Mouse (Mus musculus) midbrain, embryonic 12.5 days (tissue): ENCODE measurements around the gene Lbp. TPM values are rescaled to one million over a fixed set of nuclear protein-coding genes. Genes with fewer than 3 reads are reported as not detected.

ENCODE experiments used
- ATAC-seq: fragments of 200-750 bp; cut with Nextera tagmentation; 2 replicates; pipeline ENCODE4 v1.8.0; 2017; ENCODE audit warnings: low read depth, moderate TSS enrichment, moderate library complexity; ENCODE audit not compliant: low FRiP score
- H3K27ac ChIP-seq: fragments of 300-500 bp; sonication (generic); replicated peaks from 2 replicates; pipeline ENCODE4 v1.5.1; 2016; ENCODE audit warnings: mild to moderate bottlenecking
- H3K27me3 ChIP-seq: fragments of 300-500 bp; sonication (generic); 2 replicates; pipeline ENCODE4 v1.6.1; 2016; ENCODE audit warnings: mild to moderate bottlenecking
- H3K36me3 ChIP-seq: fragments of 300-500 bp; sonication (generic); 2 replicates; pipeline ENCODE4 v1.6.1; 2016
- H3K4me1 ChIP-seq: fragments of 300-500 bp; sonication (generic); 2 replicates; pipeline ENCODE4 v1.6.1; 2016
- H3K4me2 ChIP-seq: fragments of 300-500 bp; sonication (generic); replicated peaks from 2 replicates; pipeline ENCODE4 v1.6.1; 2016; ENCODE audit warnings: mild to moderate bottlenecking, moderate library complexity
- H3K4me3 ChIP-seq: fragments of 300-500 bp; sonication (generic); 2 replicates; pipeline ENCODE4 v1.5.1; 2016; ENCODE audit warnings: mild to moderate bottlenecking
- H3K9ac ChIP-seq: fragments of 300-500 bp; sonication (generic); replicated peaks from 2 replicates; pipeline ENCODE4 v1.6.1; 2016; ENCODE audit warnings: mild to moderate bottlenecking, moderate library complexity
- H3K9me3 ChIP-seq: fragments of 300-500 bp; sonication (generic); 2 replicates; pipeline ENCODE4 v1.6.1; 2016; ENCODE audit warnings: mild to moderate bottlenecking
- WGBS: fragments of 180-500 bp; shearing (Covaris S2); methylation state at CpG from one replicate; pipeline ENCODE4 v1.1.7; 2016; 5-methylcytosine and 5-hydroxymethylcytosine counted together
- polyA plus RNA-seq: library from polyadenylated mRNA; unstranded; fragments of >200 nt; fragmentation: Nextera tagmentation; extraction: Ambion mirVana; gene quantifications from 2 replicates; pipeline ENCODE4 v1.2.1, GENCODE M21; 2016

The Lbp gene
- polyA plus RNA-seq, 1 experiment from 2014 or later, result 2.0 TPM

DNA sequence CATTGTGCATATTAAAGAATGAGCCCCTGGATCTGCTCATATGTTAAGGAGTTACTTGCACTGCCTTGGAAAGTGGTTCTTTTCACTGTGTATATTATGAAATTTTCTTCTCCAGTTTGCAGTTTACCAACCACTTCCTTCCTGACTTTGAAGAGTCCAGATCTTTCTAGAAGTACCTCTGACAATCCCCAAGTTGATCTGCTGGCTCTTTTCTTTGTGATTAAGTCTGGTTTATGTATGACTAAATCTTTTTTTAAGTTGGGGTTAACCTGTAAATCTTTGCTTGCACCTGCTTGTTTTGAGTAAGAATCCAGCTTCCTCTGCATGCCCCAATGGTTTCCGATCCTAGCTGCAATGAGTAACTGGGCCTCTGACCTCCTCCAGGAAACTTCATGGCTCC is 6.8 kb downstream of the Lbp start:
- H3K27me3 ChIP-seq, result 0 out of 2 replicates have a peak, but pooled peaks cover 4% of the 10 kb centered on the region
- no peak for ATAC-seq
- no peak overlapping the region for H3K4me2 ChIP-seq
- H3K36me3 ChIP-seq, result no peaks in the 10 kb centered on the region
- H3K4me3 ChIP-seq, result no peak overlapping the region
- H3K4me1 ChIP-seq, result peaks cover 7% of the 10 kb centered on the region
- H3K27ac ChIP-seq, result no peak overlapping the region
- H3K9ac ChIP-seq, result no peak overlapping the region
- 83% methylated on average over 1 of the region's 1 CpGs for WGBS
- no peaks in the 10 kb centered on the region for H3K9me3 ChIP-seq

DNA sequence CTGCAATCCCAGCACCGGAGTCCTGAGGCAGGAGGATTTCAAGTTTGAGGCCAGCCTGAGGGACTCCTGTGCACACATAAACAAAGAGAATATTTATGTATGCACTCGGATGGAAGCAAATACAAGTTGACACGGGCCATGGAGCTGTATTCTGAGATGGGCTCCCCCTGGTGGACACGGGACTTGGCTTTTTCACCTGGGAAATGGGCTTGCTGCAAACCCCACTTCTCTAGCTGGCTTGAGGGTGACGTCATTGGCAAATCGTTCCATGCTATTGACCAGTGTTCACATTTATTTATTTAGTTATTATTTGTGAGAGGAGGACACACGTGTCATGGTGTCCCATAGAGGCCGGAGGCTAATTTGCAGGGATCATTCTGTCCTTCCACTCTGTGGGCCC is 10.1 kb downstream of the Lbp start:
- H3K4me3 ChIP-seq, result no peak overlapping the region
- no peak overlapping the region for H3K27ac ChIP-seq
- no peak overlapping the region for H3K9ac ChIP-seq
- no peaks in the 10 kb centered on the region for H3K9me3 ChIP-seq
- peaks cover 7% of the 10 kb centered on the region for H3K4me1 ChIP-seq
- H3K27me3 ChIP-seq, result 0 out of 2 replicates have a peak, but pooled peaks cover 4% of the 10 kb centered on the region
- ATAC-seq, result no peak
- H3K4me2 ChIP-seq, result no peak overlapping the region
- no peaks in the 10 kb centered on the region for H3K36me3 ChIP-seq
- WGBS, result 71% methylated on average over 8 of the region's 8 CpGs

- no peaks in the 10 kb centered on the region for H3K36me3 ChIP-seq
- no peak overlapping the region for H3K4me2 ChIP-seq
- no peaks in the 10 kb centered on the region for H3K9me3 ChIP-seq
- no peak overlapping the region for H3K9ac ChIP-seq
- 14% methylated on average over 5 of the region's 5 CpGs for WGBS
- H3K27ac ChIP-seq, result no peak overlapping the region
- ATAC-seq, result peak; percentile 68
- H3K4me1 ChIP-seq, result peaks cover 7% of the 10 kb centered on the region
- H3K27me3 ChIP-seq, result 0 out of 2 replicates have a peak, but pooled peaks cover 4% of the 10 kb centered on the region
- H3K4me3 ChIP-seq, result no peak overlapping the region
Observed at GRCm38 (mm10) chr2:158317026-158317425, 10.7 kb downstream of the Lbp start.

DNA sequence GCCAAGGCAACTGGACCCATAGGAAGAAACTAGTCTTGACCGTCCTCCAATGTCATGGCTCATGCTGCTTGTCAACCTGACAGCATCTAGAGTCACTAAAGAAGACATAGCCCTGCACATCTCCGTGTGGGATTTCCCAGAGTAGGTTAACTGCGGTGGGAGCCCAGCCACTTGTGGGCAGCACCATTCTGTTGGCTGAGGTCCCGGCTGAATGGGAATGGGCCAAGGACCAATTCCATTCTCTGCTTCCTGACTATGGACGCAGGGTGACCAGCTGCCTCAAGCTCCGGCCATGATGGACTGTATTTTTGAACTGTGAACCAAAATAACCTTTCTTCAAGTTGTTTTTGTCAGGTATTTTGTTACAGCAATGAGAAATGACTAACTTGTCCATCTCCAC is 15.3 kb downstream of the Lbp start:
- Histone ChIP-seq H3K9ac (no peak overlapping the region), H3K27me3 (0 out of 2 replicates have a peak, but pooled peaks cover 4% of the 10 kb centered on the region), H3K27ac (no peak overlapping the region), H3K36me3 (no peaks in the 10 kb centered on the region), H3K4me1 (peaks cover 7% of the 10 kb centered on the region), H3K9me3 (no peaks in the 10 kb centered on the region), H3K4me2 (no peak overlapping the region), H3K4me3 (no peak overlapping the region)
- WGBS, result 88% methylated on average over 6 of the region's 6 CpGs
- no peak for ATAC-seq

DNA sequence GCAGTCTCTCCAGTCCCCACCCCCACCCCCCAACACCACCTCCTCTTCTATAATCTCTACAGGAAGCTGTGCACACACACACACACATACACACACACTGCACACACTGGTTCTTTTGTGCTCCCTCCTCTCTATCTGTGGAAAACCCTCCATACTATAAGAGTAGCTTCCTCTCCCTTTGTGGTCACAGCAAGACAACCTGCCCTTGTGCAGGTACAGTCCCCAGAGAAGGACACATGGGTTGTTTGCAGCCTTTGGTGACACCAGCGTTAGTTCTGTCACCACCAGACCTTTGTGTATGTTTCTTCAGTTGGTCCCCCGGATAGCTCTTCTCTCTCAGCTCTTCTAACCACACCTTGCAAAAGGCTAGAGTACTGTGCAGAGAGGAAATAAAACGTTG is 16.6 kb downstream of the Lbp start:
- WGBS, result 75% methylated on average over 3 of the region's 3 CpGs
- no peak overlapping the region for H3K4me3 ChIP-seq
- H3K27me3 ChIP-seq, result 0 out of 2 replicates have a peak, but pooled peaks cover 2% of the 10 kb centered on the region
- H3K4me1 ChIP-seq, result no peaks in the 10 kb centered on the region
- no peaks in the 10 kb centered on the region for H3K9me3 ChIP-seq
- no peak for ATAC-seq
- H3K27ac ChIP-seq, result no peak overlapping the region
- no peak overlapping the region for H3K9ac ChIP-seq
- no peaks in the 10 kb centered on the region for H3K36me3 ChIP-seq
- no peak overlapping the region for H3K4me2 ChIP-seq

DNA sequence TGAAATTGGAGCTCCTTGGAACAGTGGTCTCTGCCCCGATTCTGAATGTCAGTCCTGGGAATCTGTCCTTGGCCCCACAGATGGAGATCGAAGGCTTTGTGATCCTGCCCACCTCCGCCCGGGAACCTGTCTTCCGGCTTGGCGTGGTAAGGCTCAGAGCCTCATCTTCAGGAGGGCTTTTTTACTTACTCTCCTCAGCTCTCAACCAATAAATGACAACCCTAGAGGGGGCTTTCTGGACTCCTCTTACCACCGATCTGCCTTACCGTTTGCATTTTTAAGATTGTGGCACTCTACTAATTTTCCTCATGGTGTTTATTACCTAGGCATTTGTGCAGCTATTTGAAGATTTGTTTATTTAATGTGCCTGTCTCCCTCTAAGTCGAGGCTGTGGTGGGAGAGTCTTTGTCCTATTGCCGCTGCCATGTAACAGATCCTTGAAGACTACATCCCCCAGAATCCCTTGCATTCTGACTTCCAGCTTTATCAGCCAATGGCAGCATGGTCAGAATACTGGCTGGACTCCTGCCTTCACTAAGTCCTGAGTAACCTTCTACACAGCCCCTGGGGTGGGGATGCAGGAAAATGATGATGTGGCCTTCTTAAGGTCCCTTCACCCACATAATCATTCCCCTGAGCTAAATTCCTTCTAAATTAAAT is 18.4 kb downstream of the Lbp start:
- Histone ChIP-seq H3K4me2 (peak overlapping the region; percentile 23; the same call in 1 of the 2 replicates), H3K27me3 (no peaks in the 10 kb centered on the region), H3K27ac (no peak overlapping the region), H3K9me3 (no peaks in the 10 kb centered on the region), H3K9ac (no peak overlapping the region), H3K4me1 (no peaks in the 10 kb centered on the region), H3K36me3 (no peaks in the 10 kb centered on the region), H3K4me3 (no peak overlapping the region)
- WGBS, result 58% methylated on average over 10 of the region's 10 CpGs
- ATAC-seq, result peak; percentile 77

DNA sequence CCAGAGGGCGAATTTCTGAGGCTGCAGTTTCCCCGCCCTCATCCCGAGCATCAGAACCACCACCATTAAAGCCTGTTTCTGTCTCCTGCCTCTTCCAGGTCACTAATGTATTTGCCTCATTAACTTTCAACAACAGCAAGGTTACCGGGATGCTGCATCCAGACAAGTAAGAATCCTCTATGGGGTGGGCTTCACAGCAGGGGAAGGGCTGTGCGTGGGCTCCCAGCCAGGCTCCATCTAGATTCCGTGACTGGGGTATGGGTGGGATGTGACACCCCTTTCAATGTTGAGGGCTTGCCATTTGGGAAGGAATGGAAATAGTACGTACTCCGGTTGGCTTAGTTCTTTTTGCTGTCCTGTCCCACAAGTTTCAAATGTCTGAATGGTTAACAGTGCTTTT is 19.3 kb downstream of the Lbp start:
- Histone ChIP-seq H3K36me3 (no peaks in the 10 kb centered on the region), H3K4me3 (no peak overlapping the region), H3K27me3 (no peaks in the 10 kb centered on the region), H3K27ac (no peak overlapping the region), H3K4me1 (no peaks in the 10 kb centered on the region), H3K4me2 (no peak overlapping the region), H3K9ac (no peak overlapping the region), H3K9me3 (no peaks in the 10 kb centered on the region)
- 71% methylated on average over 8 of the region's 8 CpGs for WGBS
- ATAC-seq, result no peak

GRCm38 (mm10) chr2:158334356-158334755 is 28.1 kb downstream of the Lbp start:
- Histone ChIP-seq H3K4me2 (no peak overlapping the region), H3K4me1 (no peaks in the 10 kb centered on the region), H3K36me3 (no peaks in the 10 kb centered on the region), H3K9ac (no peak overlapping the region), H3K4me3 (no peak overlapping the region), H3K27ac (no peak overlapping the region), H3K9me3 (no peaks in the 10 kb centered on the region), H3K27me3 (no peaks in the 10 kb centered on the region)
- no peak for ATAC-seq
- 88% methylated on average over 13 of the region's 13 CpGs for WGBS

- H3K9me3 ChIP-seq, result no peaks in the 10 kb centered on the region
- H3K27ac ChIP-seq, result no peak overlapping the region
- no peak overlapping the region for H3K9ac ChIP-seq
- H3K4me2 ChIP-seq, result no peak overlapping the region
- no peak overlapping the region for H3K4me3 ChIP-seq
- WGBS, result 60% methylated on average over 10 of the region's 10 CpGs
- H3K27me3 ChIP-seq, result no peaks in the 10 kb centered on the region
- H3K36me3 ChIP-seq, result no peaks in the 10 kb centered on the region
- no peak for ATAC-seq
- no peaks in the 10 kb centered on the region for H3K4me1 ChIP-seq
Observed at GRCm38 (mm10) chr2:158337698-158338097, 31.4 kb downstream of the Lbp start.

DNA sequence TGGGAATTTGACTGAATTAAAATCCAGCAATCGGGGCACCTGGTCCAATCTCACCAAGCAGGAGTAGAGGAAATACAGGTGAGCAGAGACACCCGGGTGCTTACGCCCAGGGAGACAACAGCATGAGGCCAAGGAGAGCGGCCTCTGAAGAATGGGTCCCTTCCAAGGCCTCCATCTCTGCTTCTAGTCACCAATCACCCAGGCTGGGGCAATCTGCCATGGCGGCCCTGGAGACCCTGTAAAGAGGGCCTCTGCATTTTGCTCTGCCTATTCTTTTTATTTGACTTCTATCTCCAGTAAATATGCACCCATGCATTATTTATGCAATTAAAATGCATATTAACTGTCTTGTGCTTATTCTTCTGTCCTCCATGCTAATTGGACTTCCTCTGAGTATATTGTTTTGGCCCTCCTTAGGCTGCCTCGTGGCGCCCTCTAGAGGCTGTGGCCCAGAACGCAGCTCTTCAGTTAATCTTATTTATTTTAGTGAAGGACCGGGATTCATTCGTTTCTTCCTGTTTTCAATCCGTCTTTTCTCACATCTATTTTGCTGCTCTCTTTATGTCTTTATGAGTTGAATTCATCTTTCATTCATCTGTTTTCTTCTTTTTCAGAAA is 33.8 kb downstream of the Lbp start:
- no peak overlapping the region for H3K4me3 ChIP-seq
- H3K36me3 ChIP-seq, result no peaks in the 10 kb centered on the region
- no peak overlapping the region for H3K9ac ChIP-seq
- no peak overlapping the region for H3K4me2 ChIP-seq
- H3K4me1 ChIP-seq, result peaks cover 4% of the 10 kb centered on the region; the same call in 1 of the 2 replicates
- 32% methylated on average over 11 of the region's 11 CpGs for WGBS
- peak; percentile 30; the same call in 1 of the 2 replicates for ATAC-seq
- H3K27ac ChIP-seq, result peak overlapping the region; percentile 8; the same call in 1 of the 2 replicates
- no peaks in the 10 kb centered on the region for H3K9me3 ChIP-seq
- no peaks in the 10 kb centered on the region for H3K27me3 ChIP-seq

DNA sequence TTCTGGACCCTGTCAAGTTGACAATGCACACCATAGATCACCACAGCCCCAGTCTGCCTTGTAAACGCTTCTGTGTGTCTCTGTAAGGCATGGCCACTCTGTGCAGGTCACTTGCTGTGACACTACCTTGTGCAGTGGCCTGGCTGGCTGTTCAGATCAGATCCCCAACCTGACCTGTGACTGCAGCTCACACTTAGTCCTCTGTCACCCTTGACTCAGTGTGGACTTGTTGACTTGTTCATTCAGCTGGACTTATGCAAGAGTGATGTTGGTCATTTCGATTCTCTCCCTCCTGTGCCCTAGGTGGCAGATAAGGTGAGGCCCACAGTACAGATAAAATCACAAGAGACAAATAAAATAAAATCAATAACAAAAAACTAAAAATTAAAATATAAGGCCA is 35.0 kb downstream of the Lbp start:
- no peak overlapping the region for H3K4me3 ChIP-seq
- WGBS, result 80% methylated on average over 2 of the region's 2 CpGs
- H3K27me3 ChIP-seq, result no peaks in the 10 kb centered on the region
- H3K4me1 ChIP-seq, result peaks cover 4% of the 10 kb centered on the region; the same call in 1 of the 2 replicates
- no peaks in the 10 kb centered on the region for H3K36me3 ChIP-seq
- no peak for ATAC-seq
- H3K4me2 ChIP-seq, result no peak overlapping the region
- no peaks in the 10 kb centered on the region for H3K9me3 ChIP-seq
- H3K9ac ChIP-seq, result no peak overlapping the region
- H3K27ac ChIP-seq, result no peak overlapping the region

DNA sequence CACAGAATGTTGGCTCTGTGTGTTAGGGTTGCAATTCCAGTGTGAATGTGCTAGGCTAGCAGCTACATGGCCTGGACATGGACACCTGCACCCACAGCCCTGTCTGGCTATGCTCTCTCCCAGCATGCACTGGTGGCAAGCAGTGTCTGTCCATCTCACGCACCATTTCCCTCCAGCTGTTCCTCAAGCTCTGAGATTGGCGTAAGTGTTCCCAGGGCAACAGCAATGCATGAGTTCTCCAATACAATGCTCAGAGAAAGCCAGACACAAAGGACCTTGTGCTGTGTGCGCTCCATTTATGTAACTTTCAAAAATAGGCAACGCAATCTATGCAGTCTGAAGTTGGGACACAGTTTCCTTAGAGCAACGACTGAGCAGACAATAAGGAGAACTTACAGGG is 37.2 kb downstream of the Lbp start:
- Histone ChIP-seq H3K36me3 (no peaks in the 10 kb centered on the region), H3K9ac (no peak overlapping the region), H3K4me2 (no peak overlapping the region), H3K27me3 (no peaks in the 10 kb centered on the region), H3K27ac (peak overlapping the region; percentile 56), H3K4me1 (peaks cover 4% of the 10 kb centered on the region; the same call in 1 of the 2 replicates), H3K9me3 (no peaks in the 10 kb centered on the region), H3K4me3 (no peak overlapping the region)
- WGBS, result 31% methylated on average over 5 of the region's 5 CpGs
- peak; percentile 44; the same call in 1 of the 2 replicates for ATAC-seq
